ENCODE assay signal across 8 mouse cellular contexts in genomic region chr10:127341360-127341690, GRCm38 (mm10). TPM values are rescaled to one million over a fixed set of nuclear protein-coding genes. Genes with fewer than 3 reads are reported as not detected.
DNase-seq lines count a peak whose midpoint lies in the region; ATAC-seq lines count a peak whose summit lies in the region.

No protein-coding gene starts in this region.

- peak overlapping the region; percentile 90 for H3K4me2 ChIP-seq in embryonic facial prominence, embryonic 12.5 days (replicated peaks)
- H3K4me2 ChIP-seq in limb, embryonic 11.5 days (ENCODE audit: low read depth, severe bottlenecking) = peak overlapping the region; percentile 89
- peak overlapping the region; percentile 55 for H3K4me2 ChIP-seq in neural tube, embryonic 14.5 days (ENCODE audit: low read depth, low read length)

- peaks cover 12% of the 10 kb centered on the region for H3K4me1 ChIP-seq in embryonic facial prominence, embryonic 12.5 days
- H3K4me1 ChIP-seq in limb, embryonic 11.5 days (ENCODE audit: control insufficient read depth, insufficient read depth, low read length) = 0 out of 2 replicates have a peak, but pooled peaks cover 3% of the 10 kb centered on the region
- H3K4me1 ChIP-seq in neural tube, embryonic 14.5 days (ENCODE audit: control insufficient read depth, insufficient read depth, low read length) = peaks cover 10% of the 10 kb centered on the region

- no peaks in the 10 kb centered on the region; the same call in 1 of the 2 replicates for H3K27me3 ChIP-seq in embryonic facial prominence, embryonic 12.5 days
- H3K27me3 ChIP-seq in limb, embryonic 11.5 days (ENCODE audit: control insufficient read depth, insufficient read depth, low read length) = 0 out of 2 replicates have a peak, but pooled peaks cover 2% of the 10 kb centered on the region
- H3K27me3 ChIP-seq in neural tube, embryonic 14.5 days (ENCODE audit: control insufficient read depth, insufficient read depth, low read length) = peaks cover 6% of the 10 kb centered on the region

- peak overlapping the region; percentile 52 for H3K4me3 ChIP-seq in embryonic facial prominence, embryonic 12.5 days
- peak overlapping the region; percentile 48 for H3K4me3 ChIP-seq in limb, embryonic 11.5 days (ENCODE audit: low read depth, low read length)
- peak overlapping the region; percentile 28 for H3K4me3 ChIP-seq in neural tube, embryonic 14.5 days (ENCODE audit: low read depth, low read length)

- H3K36me3 ChIP-seq in embryonic facial prominence, embryonic 12.5 days = peaks cover 16% of the 10 kb centered on the region; the same call in 1 of the 2 replicates
- no peaks in the 10 kb centered on the region for H3K36me3 ChIP-seq in limb, embryonic 11.5 days (ENCODE audit: control insufficient read depth, insufficient read depth, low read length)
- no peaks in the 10 kb centered on the region for H3K36me3 ChIP-seq in neural tube, embryonic 14.5 days (ENCODE audit: control insufficient read depth, insufficient read depth, low read length)

- 0% methylated on average over 11 of the region's 11 CpGs for whole genome bisulfite sequencing in embryonic facial prominence, embryonic 12.5 days
- 0% methylated on average over 4 of the region's 11 CpGs for WGBS in limb, embryonic 11.5 days
- 0% methylated on average over 11 of the region's 11 CpGs for WGBS in neural tube, embryonic 14.5 days

- ATAC-seq in embryonic facial prominence, embryonic 12.5 days (ENCODE audit: insufficient number of reproducible peaks, insufficient read depth, low FRiP score, low TSS enrichment) = no peak
- ATAC-seq in limb, embryonic 11.5 days (ENCODE audit: insufficient number of reproducible peaks, low FRiP score, low TSS enrichment, low read depth) = 0 out of 2 replicates have a peak, but pooled peaks have one; percentile 23
- no peak for ATAC-seq in neural tube, embryonic 14.5 days (ENCODE audit: low read depth)

- no peaks in the 10 kb centered on the region for H3K9me3 ChIP-seq in embryonic facial prominence, embryonic 12.5 days
- H3K9me3 ChIP-seq in limb, embryonic 11.5 days (ENCODE audit: control insufficient read depth, low read length) = no peaks in the 10 kb centered on the region
- H3K9me3 ChIP-seq in neural tube, embryonic 14.5 days (ENCODE audit: control insufficient read depth, low read length) = no peaks in the 10 kb centered on the region

- peak; percentile 47 for DNase-seq in kidney, postnatal 10 days
- DNase-seq in kidney, postnatal 36 days = no peak
- DNase-seq in limb, embryonic 11.5 days (ENCODE audit: low spot score) = peak; percentile 68
- no peak for DNase-seq in natural killer cell, adult 2 months (ENCODE audit: low spot score in 2 of 2)
- DNase-seq in adrenal gland, postnatal 14 days = no peak
- DNase-seq in kidney, postnatal 25 days = no peak

- peak overlapping the region; percentile 95 for H3K27ac ChIP-seq in embryonic facial prominence, embryonic 12.5 days
- peak overlapping the region; percentile 82 for H3K27ac ChIP-seq in limb, embryonic 11.5 days (replicated peaks; ENCODE audit: low read depth, low read length)
- H3K27ac ChIP-seq in neural tube, embryonic 14.5 days (ENCODE audit: low read depth, low read length) = no peak overlapping the region

- peak overlapping the region; percentile 59 for H3K9ac ChIP-seq in embryonic facial prominence, embryonic 12.5 days
- peak overlapping the region; percentile 70 for H3K9ac ChIP-seq in limb, embryonic 11.5 days (ENCODE audit: low read length)
- H3K9ac ChIP-seq in neural tube, embryonic 14.5 days (replicated peaks; ENCODE audit: low read depth, low read length) = no peak overlapping the region

RNA-seq across cellular contexts. Expression of gene Gli1, which starts 0.4 kb away (rescaled TPM):
- polyA plus RNA-seq in embryonic facial prominence, embryonic 12.5 days (2016; fragmentation: Nextera tagmentation; extraction: Ambion mirVana) = 15.5 and 16.4 TPM in 2 replicates
- 8.5 and 11.2 TPM in 2 replicates for polyA plus RNA-seq in limb, embryonic 11.5 days (2014; fragmentation: Nextera tagmentation; extraction: Ambion mirVana)
- polyA plus RNA-seq in neural tube, embryonic 14.5 days (2014; fragmentation: Nextera tagmentation; extraction: Ambion mirVana) = 0.87 and 1.5 TPM in 2 replicates
- 3.9 and 4.7 TPM in 2 replicates for total RNA-seq in adrenal gland, postnatal 14 days (2021)

RNA-seq across cellular contexts. Expression of gene Inhbe, which starts 12.9 kb away (rescaled TPM):
- polyA plus RNA-seq in embryonic facial prominence, embryonic 12.5 days (2016; fragmentation: Nextera tagmentation; extraction: Ambion mirVana) = 0.03 TPM in 1 of 2 replicates, not detected in the other
- polyA plus RNA-seq in limb, embryonic 11.5 days (2014; fragmentation: Nextera tagmentation; extraction: Ambion mirVana) = 0.03 and 0.15 TPM in 2 replicates
- 0.05 and 0.09 TPM in 2 replicates for polyA plus RNA-seq in neural tube, embryonic 14.5 days (2014; fragmentation: Nextera tagmentation; extraction: Ambion mirVana)
- 0.82 TPM in 1 of 2 replicates, not detected in the other for total RNA-seq in adrenal gland, postnatal 14 days (2021)

RNA-seq across cellular contexts. Expression of gene Arhgap9, which starts 19.6 kb away (rescaled TPM):
- 1.8 and 2.6 TPM in 2 replicates for polyA plus RNA-seq in embryonic facial prominence, embryonic 12.5 days (2016; fragmentation: Nextera tagmentation; extraction: Ambion mirVana)
- 5.3 and 5.5 TPM in 2 replicates for polyA plus RNA-seq in limb, embryonic 11.5 days (2014; fragmentation: Nextera tagmentation; extraction: Ambion mirVana)
- polyA plus RNA-seq in neural tube, embryonic 14.5 days (2014; fragmentation: Nextera tagmentation; extraction: Ambion mirVana) = 0.42 and 1.1 TPM in 2 replicates
- 2.1 and 15.2 TPM in 2 replicates for total RNA-seq in adrenal gland, postnatal 14 days (2021)

RNA-seq across cellular contexts. Expression of gene Inhbc, which starts 28.9 kb away (rescaled TPM):
- 0.09 TPM in 1 of 2 replicates, not detected in the other for polyA plus RNA-seq in embryonic facial prominence, embryonic 12.5 days (2016; fragmentation: Nextera tagmentation; extraction: Ambion mirVana)
- 0.15 TPM in 1 of 2 replicates, not detected in the other for polyA plus RNA-seq in limb, embryonic 11.5 days (2014; fragmentation: Nextera tagmentation; extraction: Ambion mirVana)
- not detected in 2 replicates for polyA plus RNA-seq in neural tube, embryonic 14.5 days (2014; fragmentation: Nextera tagmentation; extraction: Ambion mirVana)
- 0.79 and 14.4 TPM in 2 replicates for total RNA-seq in adrenal gland, postnatal 14 days (2021)

RNA-seq across cellular contexts. Expression of gene Mars, which starts 29.7 kb away (rescaled TPM):
- 138 and 142 TPM in 2 replicates for polyA plus RNA-seq in embryonic facial prominence, embryonic 12.5 days (2016; fragmentation: Nextera tagmentation; extraction: Ambion mirVana)
- polyA plus RNA-seq in limb, embryonic 11.5 days (2014; fragmentation: Nextera tagmentation; extraction: Ambion mirVana) = 167 and 170 TPM in 2 replicates
- 117 and 123 TPM in 2 replicates for polyA plus RNA-seq in neural tube, embryonic 14.5 days (2014; fragmentation: Nextera tagmentation; extraction: Ambion mirVana)
- total RNA-seq in adrenal gland, postnatal 14 days (2021) = 81.9 and 98.4 TPM in 2 replicates

Comparison
In these comparisons a context has a peak if more than half of its experiments do, and no peak if none do; other contexts are left out.
1. DNase-seq: peak in kidney, postnatal 10 days (single experiment) and limb, embryonic 11.5 days (single experiment); none in kidney, postnatal 36 days (0 of 2), natural killer cell, adult 2 months (0 of 2), adrenal gland, postnatal 14 days (single experiment) and kidney, postnatal 25 days (0 of 2).
2. Peak in every context shown above with its lines, with median percentiles within 50 percentile points of each other: H3K4me2 ChIP-seq and H3K4me3 ChIP-seq.